Mouse (Mus musculus) lung, adult 10 weeks (tissue): ENCODE data around the gene 1700001C19Rik. TPM values are rescaled to one million over a fixed set of nuclear protein-coding genes. Genes with fewer than 3 reads are reported as not detected.

Source experiments
- polyA plus RNA-seq: library from polyadenylated mRNA; stranded (reverse); fragments of 350-450 nt; fragmentation: Illumina TruSeq; extraction: RNeasy Lipid Tissue Mini Kit (QIAGEN cat#74804); gene quantifications from one replicate; pipeline ENCODE4 v1.2.3, GENCODE M21; 2014; ENCODE audit warnings: low read depth, low replicate concordance; ENCODE audit not compliant: insufficient read depth

Gene 1700001C19Rik
- polyA plus RNA-seq, result 0.48 TPM

DNA sequence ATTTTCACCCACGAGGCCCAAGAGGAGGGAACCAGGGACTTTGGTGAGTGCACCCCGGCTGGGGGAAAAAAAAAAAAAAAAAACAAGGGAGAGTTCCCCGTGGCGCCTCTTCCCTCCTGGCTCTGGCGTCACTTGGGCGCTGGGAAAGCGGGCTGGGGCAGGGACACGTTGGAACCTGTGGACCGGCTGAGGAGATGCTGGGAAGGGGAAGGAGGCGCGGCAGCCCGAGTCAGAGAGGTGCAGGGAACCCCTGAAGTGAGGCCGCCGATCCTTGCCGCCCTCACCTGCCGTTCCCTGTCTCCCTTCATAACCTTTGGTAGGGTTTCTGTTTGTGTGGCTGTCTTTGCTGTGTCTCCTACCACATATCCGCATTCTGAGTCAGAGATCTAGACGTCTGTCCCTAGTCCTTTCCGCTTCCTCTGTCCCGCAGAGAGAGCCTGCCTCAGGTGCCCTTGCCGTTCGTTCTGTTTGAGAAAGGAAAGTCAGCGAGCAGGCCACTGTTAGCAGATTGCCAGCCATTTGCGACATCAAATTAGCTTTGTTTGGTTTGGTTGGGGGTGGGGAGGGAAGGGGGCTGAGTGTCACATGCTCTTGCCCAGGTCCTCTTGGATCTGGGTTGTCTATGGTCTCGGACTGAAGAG, at the start of gene 1700001C19Rik:
TSS of gene 1700001C19Rik (minus strand) at position 470 of the 641 bp plus-strand sequence.

GRCm38 (mm10) chr17:47436156-47436906, 845 bp downstream of the 1700001C19Rik start, which contains the start of gene AI661453:
Gene AI661453, plus strand, starts transcription at chr17:47436615.

DNA sequence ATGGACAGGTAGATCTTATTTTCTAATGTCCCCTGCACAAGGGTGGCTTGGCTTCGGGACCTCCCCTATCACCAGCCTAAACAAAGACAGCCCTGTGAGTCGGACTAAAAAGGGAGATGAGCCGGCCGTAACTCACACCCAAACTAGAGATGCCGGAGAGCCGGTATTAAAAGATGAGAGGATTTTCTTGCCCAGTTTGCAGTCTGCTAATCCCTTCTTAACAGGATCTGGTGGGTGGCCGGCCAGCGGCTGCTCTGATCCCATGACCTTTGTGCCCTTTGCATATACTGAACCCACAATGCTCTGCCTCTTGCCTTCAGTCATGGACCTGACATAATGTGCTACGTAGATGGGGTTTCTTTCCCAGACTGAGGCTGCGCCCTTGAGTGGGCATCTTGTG, 36.7 kb downstream of the 1700001C19Rik start, which contains the start of gene Guca1a:
TSS of gene Guca1a (minus strand) at position 134 of the 400 bp plus-strand sequence.

GRCm38 (mm10) chr17:47385145-47385544, 52.0 kb downstream of the 1700001C19Rik start, which contains the start of gene Guca1b:
Gene Guca1b, plus strand, starts transcription at chr17:47385393.

DNA sequence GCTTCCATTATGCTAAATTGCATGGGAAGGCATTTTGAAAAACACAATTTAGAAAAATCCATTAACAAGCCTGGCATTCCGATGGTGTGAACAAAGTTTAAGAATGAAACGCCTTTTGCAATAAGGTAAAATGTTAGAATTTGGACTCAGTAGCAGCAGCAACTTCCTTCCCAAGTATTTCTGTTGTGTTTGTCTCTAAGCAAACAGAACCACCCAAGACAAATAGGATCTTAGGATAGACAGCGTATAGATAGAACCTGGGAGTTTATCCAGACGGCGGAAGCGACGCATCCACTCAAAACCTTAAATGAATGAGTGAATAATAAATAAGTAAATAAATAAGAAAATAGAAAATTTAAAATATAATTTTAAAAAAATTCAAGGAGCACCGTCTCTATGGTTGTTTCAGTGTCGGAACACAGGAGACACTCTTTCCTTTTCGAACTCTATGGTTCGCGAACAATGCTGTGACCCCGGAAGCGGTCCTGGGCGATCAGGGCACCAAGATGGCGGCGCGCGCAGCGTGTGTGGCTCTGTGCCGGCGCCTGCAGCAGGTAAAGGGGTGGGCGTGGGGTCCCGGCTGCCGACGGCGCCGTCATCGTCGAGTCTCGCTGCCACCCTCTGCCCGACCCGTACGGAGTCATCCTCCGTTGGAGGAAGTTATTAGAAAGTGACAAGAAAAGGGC, 68.6 kb downstream of the 1700001C19Rik start, which contains the start of gene Mrps10:
TSS of gene Mrps10 (plus strand) at position 487 of the 686 bp plus-strand sequence.

Other genes starting within 250 kb of the 1700001C19Rik start
- gene Mrps10, start 68.5 kb downstream of the 1700001C19Rik start, polyA plus RNA-seq, result 32.4 TPM
- 0.41 TPM for gene Guca1b, start 52.0 kb downstream of the 1700001C19Rik start, polyA plus RNA-seq
- 1.5 TPM for gene Guca1a, start 36.8 kb downstream of the 1700001C19Rik start, polyA plus RNA-seq
- gene AI661453, start 761 bp downstream of the 1700001C19Rik start, polyA plus RNA-seq, result 9.8 TPM
- 14.3 TPM for gene Taf8, start 64.9 kb upstream of the 1700001C19Rik start, polyA plus RNA-seq
- gene Ccnd3, start 67.7 kb upstream of the 1700001C19Rik start, polyA plus RNA-seq, result 106 TPM
- gene Bysl, start 174.1 kb upstream of the 1700001C19Rik start, polyA plus RNA-seq, result 7.0 TPM
- 16.2 TPM for gene Med20, start 174.2 kb upstream of the 1700001C19Rik start, polyA plus RNA-seq
- 0.87 TPM for gene Gm20517, start 174.2 kb upstream of the 1700001C19Rik start, polyA plus RNA-seq
- 1.2 TPM for gene Usp49, start 193.3 kb upstream of the 1700001C19Rik start, polyA plus RNA-seq